Mouse (Mus musculus): Measurements from ENCODE around the gene Zfp969.
"Not testable (repeated sequence)": the region's sequence is repeated elsewhere in the genome, so short reads cannot be mapped to it uniquely, and the experiment has no call there.

Zfp969 gene

DNA sequence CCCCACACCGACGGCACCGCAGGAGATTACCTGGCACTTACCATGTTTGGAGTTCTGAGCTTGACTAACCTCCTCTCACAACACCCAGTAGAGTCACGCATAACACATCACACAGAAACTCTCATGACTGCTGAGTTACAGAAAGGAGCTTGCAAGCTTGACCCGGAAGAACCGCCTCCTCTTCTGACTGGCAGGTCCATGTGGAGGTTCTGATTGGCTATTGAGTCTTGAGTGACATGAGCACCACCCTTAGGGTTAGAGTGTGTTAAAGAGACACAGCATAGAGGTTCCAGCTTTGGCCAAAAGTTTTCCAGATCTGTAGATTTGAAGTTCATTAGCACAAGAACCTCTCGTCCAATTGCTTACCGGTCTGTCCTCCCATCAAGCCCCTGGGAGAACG, at the start of gene Zfp969:
TSS of gene Zfp969 (minus strand) at position 101 of the 400 bp plus-strand sequence.
- DNase-seq (ENCODE audit: low spot score in 2 of 2), result not testable (repeated sequence)

GRCm38 (mm10) chr2:175741237-175741636, 37.8 kb upstream of the Zfp969 start, which contains the start of gene Gm2007:
Gene Gm2007, plus strand, starts transcription at chr2:175741537.
- not testable (repeated sequence) for DNase-seq (ENCODE audit: low spot score in 2 of 2)

- DNase-seq (ENCODE audit: low spot score in 2 of 2), result not testable (repeated sequence)
Measured at GRCm38 (mm10) chr2:175643678-175644077, 59.8 kb downstream of the Zfp969 start, which contains the start of gene Gm11007. Gene Gm11007, plus strand, starts transcription at chr2:175643978.
